ENCODE assay signal across 11 mouse cellular contexts in the genomic region with DNA sequence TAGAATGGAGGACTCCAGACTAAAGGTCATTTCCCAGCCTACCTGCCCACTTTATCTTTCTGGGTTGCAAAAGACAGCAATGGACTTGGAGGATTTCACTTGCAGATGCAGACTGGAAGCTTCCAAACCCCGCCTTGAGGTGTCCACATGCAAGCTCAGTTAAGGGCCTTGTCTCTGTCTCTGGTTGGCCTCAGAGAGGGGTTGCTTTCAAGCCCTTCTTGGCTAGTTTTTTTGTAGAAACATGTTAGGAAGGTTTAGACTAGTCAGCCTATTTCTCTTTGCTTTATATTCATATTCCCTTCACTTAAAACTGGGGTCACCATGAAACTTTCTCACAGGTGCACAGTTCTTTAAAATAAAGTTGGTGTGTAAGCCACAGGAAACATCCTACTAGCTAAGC. TPM values are rescaled to one million over a fixed set of nuclear protein-coding genes. Genes with fewer than 3 reads are reported as not detected.
DNase-seq lines count a peak whose midpoint lies in the region; ATAC-seq lines count a peak whose summit lies in the region.
"Had no signal": no experiment of that assay in that cellular context is flagged by ENCODE, and none has a peak within 500 bp of the region (broad histone marks: within the 10 kb centered on the region; RNA-seq: fewer than 3 reads in every experiment).

A gene (minus strand): TSS at position 101 of the 400 bp plus-strand sequence.

- no peak for ATAC-seq in heart, embryonic 16.5 days (replicated peaks; ENCODE audit: extremely low read depth, insufficient read depth, low FRiP score)
- no peak for ATAC-seq in hindbrain, embryonic 15.5 days (ENCODE audit: low FRiP score, low read depth)
- ATAC-seq in midbrain, embryonic 15.5 days (replicated peaks) = peak; percentile 30; the same call in 1 of the 2 replicates

- intact Hi-C loops in heart, postnatal 25 days (cut with DNase I) = no loop called here

- H3K9ac ChIP-seq in heart, embryonic 16.5 days (ENCODE audit: low read length) = peak within 1 kb of the TSS; percentile 60
- H3K9ac ChIP-seq in hindbrain, embryonic 15.5 days = peak within 1 kb of the TSS; percentile 50
- H3K9ac ChIP-seq in midbrain, embryonic 15.5 days = peak within 1 kb of the TSS; percentile 40

- peak within 1 kb of the TSS; percentile 52 for H3K4me3 ChIP-seq in heart, embryonic 16.5 days (ENCODE audit: low read length)
- H3K4me3 ChIP-seq in embryonic facial prominence, embryonic 10.5 days = peak within 1 kb of the TSS; percentile 66
- peak within 1 kb of the TSS; percentile 51 for H3K4me3 ChIP-seq in hindbrain, embryonic 15.5 days
- H3K4me3 ChIP-seq in midbrain, embryonic 15.5 days = peak within 1 kb of the TSS; percentile 49
- H3K4me3 ChIP-seq: erythroblast, embryonic 14.5 days; myocyte had no signal

- H3K27me3 ChIP-seq in heart, embryonic 16.5 days (ENCODE audit: control insufficient read depth, insufficient read depth, low read length) = peaks cover 3% of the 10 kb centered on the region
- peaks cover 16% of the 10 kb centered on the region for H3K27me3 ChIP-seq in embryonic facial prominence, embryonic 10.5 days (replicated peaks; ENCODE audit: low read depth, poor library complexity, severe bottlenecking)
- H3K27me3 ChIP-seq in hindbrain, embryonic 15.5 days = 0 out of 2 replicates have a peak, but pooled peaks cover 4% of the 10 kb centered on the region
- peaks cover 15% of the 10 kb centered on the region; the same call in 1 of the 2 replicates for H3K27me3 ChIP-seq in midbrain, embryonic 15.5 days (replicated peaks)

- H3K36me3 ChIP-seq in heart, embryonic 16.5 days (ENCODE audit: control insufficient read depth, insufficient read depth) = no peaks in the 10 kb centered on the region
- H3K36me3 ChIP-seq in embryonic facial prominence, embryonic 10.5 days (replicated peaks) = no peaks in the 10 kb centered on the region
- H3K36me3 ChIP-seq in hindbrain, embryonic 15.5 days = no peaks in the 10 kb centered on the region
- H3K36me3 ChIP-seq in midbrain, embryonic 15.5 days (replicated peaks) = no peaks in the 10 kb centered on the region

- DNase-seq in heart, postnatal 25 days (ENCODE audit: low spot score) = no peak
- no peak for DNase-seq in embryonic facial prominence, embryonic 10.5 days (ENCODE audit: low spot score)
- DNase-seq in retina, postnatal 1 day = no peak
- no peak for DNase-seq in thymus, postnatal 4 days
- no peak for DNase-seq in right cerebral cortex, postnatal 14 days
- DNase-seq: adrenal gland, adult 8-10 months had no signal

- H3K27ac ChIP-seq in heart, embryonic 16.5 days (ENCODE audit: low read length) = no peak within 1 kb of the TSS
- H3K27ac ChIP-seq in embryonic facial prominence, embryonic 10.5 days (replicated peaks) = peak within 1 kb of the TSS; percentile 69
- no peak within 1 kb of the TSS for H3K27ac ChIP-seq in hindbrain, embryonic 15.5 days (replicated peaks)
- no peak within 1 kb of the TSS for H3K27ac ChIP-seq in midbrain, embryonic 15.5 days

- peak within 1 kb of the TSS; percentile 81 for H3K4me2 ChIP-seq in heart, embryonic 16.5 days (ENCODE audit: low read depth, low read length)
- H3K4me2 ChIP-seq in hindbrain, embryonic 15.5 days = peak within 1 kb of the TSS; percentile 98
- H3K4me2 ChIP-seq in midbrain, embryonic 15.5 days = peak within 1 kb of the TSS; percentile 94

- peaks cover 5% of the 10 kb centered on the region; the same call in 1 of the 2 replicates for H3K4me1 ChIP-seq in heart, embryonic 16.5 days (ENCODE audit: control insufficient read depth, insufficient read depth, low read length)
- H3K4me1 ChIP-seq in embryonic facial prominence, embryonic 10.5 days = peaks cover 5% of the 10 kb centered on the region
- H3K4me1 ChIP-seq in hindbrain, embryonic 15.5 days (replicated peaks) = peaks cover 8% of the 10 kb centered on the region
- peaks cover 6% of the 10 kb centered on the region for H3K4me1 ChIP-seq in midbrain, embryonic 15.5 days

- no peaks in the 10 kb centered on the region for H3K9me3 ChIP-seq in heart, embryonic 16.5 days (replicated peaks; ENCODE audit: control insufficient read depth, low read length)
- no peaks in the 10 kb centered on the region for H3K9me3 ChIP-seq in embryonic facial prominence, embryonic 10.5 days
- H3K9me3 ChIP-seq in hindbrain, embryonic 15.5 days = no peaks in the 10 kb centered on the region
- H3K9me3 ChIP-seq in midbrain, embryonic 15.5 days = no peaks in the 10 kb centered on the region

- 56% methylated on average over 1 of the region's 1 CpGs for WGBS in heart, embryonic 16.5 days
- 50% methylated on average over 1 of the region's 1 CpGs for WGBS in embryonic facial prominence, embryonic 10.5 days
- WGBS in hindbrain, embryonic 15.5 days = 60% methylated on average over 1 of the region's 1 CpGs
- 45% methylated on average over 1 of the region's 1 CpGs for WGBS in midbrain, embryonic 15.5 days

RNA-seq across cellular contexts. Expression of the gene that starts here (rescaled TPM):
- 1.1 and 1.6 TPM in 2 replicates for polyA plus RNA-seq in heart, embryonic 16.5 days (2015; fragmentation: Nextera tagmentation; extraction: Ambion mirVana)
- total RNA-seq in heart, postnatal 25 days (2021) = under 1 TPM; 0.11 to 0.36 TPM
- polyA plus RNA-seq in embryonic facial prominence, embryonic 10.5 days (2016; fragmentation: Nextera tagmentation; extraction: Ambion mirVana) = 0.38 and 0.45 TPM in 2 replicates
- polyA plus RNA-seq in hindbrain, embryonic 15.5 days (2015; fragmentation: Nextera tagmentation; extraction: Ambion mirVana) = 7.6 and 10.0 TPM in 2 replicates
- polyA plus RNA-seq in midbrain, embryonic 15.5 days (2015; fragmentation: Nextera tagmentation; extraction: Ambion mirVana) = 2.1 and 2.9 TPM in 2 replicates
- polyA plus RNA-seq: erythroblast, embryonic 14.5 days had no signal
